Mouse (Mus musculus) kidney, embryonic 15.5 days (tissue): Measurements from ENCODE around the gene Nudt5. TPM values are rescaled to one million over a fixed set of nuclear protein-coding genes. Genes with fewer than 3 reads are reported as not detected.

Experiments
- ATAC-seq: fragments of 200-750 bp; cut with Nextera tagmentation; replicated peaks from 2 replicates; pipeline ENCODE4 v1.8.0; 2017; ENCODE audit warnings: moderate TSS enrichment; ENCODE audit not compliant: low FRiP score
- H3K27ac ChIP-seq: fragments of 300-500 bp; sonication (generic); 2 replicates; pipeline ENCODE4 v1.5.1; 2015; ENCODE audit warnings: mild to moderate bottlenecking, inconsistent platforms
- H3K27me3 ChIP-seq: fragments of 300-500 bp; sonication (generic); 2 replicates; pipeline ENCODE4 v1.6.1; 2015; ENCODE audit warnings: inconsistent platforms
- H3K36me3 ChIP-seq: fragments of 300-500 bp; sonication (generic); 2 replicates; pipeline ENCODE4 v1.6.1; 2015; ENCODE audit warnings: inconsistent platforms
- H3K4me1 ChIP-seq: fragments of 300-500 bp; sonication (generic); 2 replicates; pipeline ENCODE4 v1.6.1; 2015; ENCODE audit warnings: inconsistent platforms
- H3K4me2 ChIP-seq: fragments of 300-500 bp; sonication (generic); 2 replicates; pipeline ENCODE4 v1.6.1; 2015; ENCODE audit warnings: moderate library complexity, mild to moderate bottlenecking, inconsistent platforms
- H3K4me3 ChIP-seq: fragments of 300-500 bp; sonication (generic); replicated peaks from 2 replicates; pipeline ENCODE4 v1.5.1; 2015; ENCODE audit warnings: mild to moderate bottlenecking, inconsistent platforms
- H3K9ac ChIP-seq: fragments of 300-500 bp; sonication (generic); 2 replicates; pipeline ENCODE4 v1.6.1; 2015; ENCODE audit warnings: mild to moderate bottlenecking, inconsistent platforms
- H3K9me3 ChIP-seq: fragments of 300-500 bp; sonication (generic); replicated peaks from 2 replicates; pipeline ENCODE4 v1.6.1; 2016; ENCODE audit warnings: inconsistent platforms
- WGBS: fragments of 180-500 bp; shearing (Covaris S2); methylation state at CpG from one replicate; pipeline ENCODE4 v1.1.7; 2015; ENCODE audit warnings: mixed read lengths; 5-methylcytosine and 5-hydroxymethylcytosine counted together
- polyA plus RNA-seq: library from polyadenylated mRNA; unstranded; fragments of >200 nt; fragmentation: Nextera tagmentation; extraction: Ambion mirVana; gene quantifications from 2 replicates; pipeline ENCODE4 v1.2.1, GENCODE M21; 2015

Nudt5 gene
- polyA plus RNA-seq, 1 experiment from 2014 or later, result 77.5 TPM

DNA sequence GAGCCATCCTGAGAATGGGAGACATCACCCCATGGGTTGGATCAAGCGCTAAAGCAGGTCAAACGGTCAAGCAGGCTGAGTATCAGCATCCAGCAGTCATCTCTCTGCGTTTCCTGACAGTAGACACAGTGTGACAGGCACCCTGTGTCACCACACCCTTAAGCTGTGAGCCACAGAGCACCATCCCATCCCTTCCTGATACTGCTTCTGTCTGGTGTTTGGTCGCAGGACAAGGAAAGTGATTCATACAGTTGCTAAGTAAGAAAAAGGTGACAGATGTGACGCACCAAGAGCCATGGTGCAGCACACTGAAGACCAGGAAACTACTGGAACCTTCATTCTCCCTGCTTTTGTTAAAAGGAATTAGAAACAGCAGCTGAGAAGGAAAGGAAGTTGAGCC is 44.0 kb downstream of the Nudt5 start:
- Histone ChIP-seq H3K4me2 (no peak overlapping the region), H3K9ac (no peak overlapping the region), H3K36me3 (peaks cover 72% of the 10 kb centered on the region), H3K9me3 (no peaks in the 10 kb centered on the region), H3K27me3 (no peaks in the 10 kb centered on the region), H3K27ac (no peak overlapping the region), H3K4me1 (peaks cover 7% of the 10 kb centered on the region), H3K4me3 (no peak overlapping the region)
- ATAC-seq, result no peak
- 90% methylated on average over 5 of the region's 5 CpGs for WGBS

DNA sequence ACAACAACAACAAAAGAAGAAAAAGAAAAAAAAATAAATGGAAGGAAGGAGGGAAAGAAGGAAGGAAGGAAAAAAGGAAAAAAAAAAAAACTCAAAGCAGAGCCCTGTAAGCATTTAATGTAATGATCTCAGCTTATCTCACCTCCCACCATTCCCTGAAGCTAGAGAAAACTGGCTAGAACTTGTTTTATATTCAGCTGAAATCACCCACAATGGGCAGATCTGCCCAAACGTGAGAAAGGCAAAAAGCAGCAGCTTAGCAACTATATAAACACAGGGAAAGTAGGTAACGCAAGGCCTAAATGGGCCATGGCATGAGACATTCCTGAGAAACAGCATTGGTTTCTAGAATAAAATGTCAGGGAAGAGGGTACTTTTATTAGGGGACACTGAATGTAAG is 44.6 kb downstream of the Nudt5 start:
- Histone ChIP-seq H3K9ac (no peak overlapping the region), H3K27ac (no peak overlapping the region), H3K9me3 (no peaks in the 10 kb centered on the region), H3K27me3 (no peaks in the 10 kb centered on the region), H3K36me3 (peaks cover 68% of the 10 kb centered on the region), H3K4me2 (no peak overlapping the region), H3K4me3 (no peak overlapping the region), H3K4me1 (peaks cover 11% of the 10 kb centered on the region)
- no peak for ATAC-seq
- 75% methylated on average over 2 of the region's 2 CpGs for WGBS

GRCm38 (mm10) chr2:5894296-5894695 is 49.5 kb downstream of the Nudt5 start:
- Histone ChIP-seq H3K4me2 (peak overlapping the region; percentile 65), H3K36me3 (peaks cover 31% of the 10 kb centered on the region), H3K4me1 (peaks cover 11% of the 10 kb centered on the region), H3K4me3 (peak overlapping the region; percentile 83), H3K9me3 (no peaks in the 10 kb centered on the region), H3K27me3 (no peaks in the 10 kb centered on the region), H3K27ac (peak overlapping the region; percentile 90; the same call in 1 of the 2 replicates), H3K9ac (peak overlapping the region; percentile 92)
- WGBS, result 24% methylated on average over 11 of the region's 11 CpGs
- no peak for ATAC-seq

DNA sequence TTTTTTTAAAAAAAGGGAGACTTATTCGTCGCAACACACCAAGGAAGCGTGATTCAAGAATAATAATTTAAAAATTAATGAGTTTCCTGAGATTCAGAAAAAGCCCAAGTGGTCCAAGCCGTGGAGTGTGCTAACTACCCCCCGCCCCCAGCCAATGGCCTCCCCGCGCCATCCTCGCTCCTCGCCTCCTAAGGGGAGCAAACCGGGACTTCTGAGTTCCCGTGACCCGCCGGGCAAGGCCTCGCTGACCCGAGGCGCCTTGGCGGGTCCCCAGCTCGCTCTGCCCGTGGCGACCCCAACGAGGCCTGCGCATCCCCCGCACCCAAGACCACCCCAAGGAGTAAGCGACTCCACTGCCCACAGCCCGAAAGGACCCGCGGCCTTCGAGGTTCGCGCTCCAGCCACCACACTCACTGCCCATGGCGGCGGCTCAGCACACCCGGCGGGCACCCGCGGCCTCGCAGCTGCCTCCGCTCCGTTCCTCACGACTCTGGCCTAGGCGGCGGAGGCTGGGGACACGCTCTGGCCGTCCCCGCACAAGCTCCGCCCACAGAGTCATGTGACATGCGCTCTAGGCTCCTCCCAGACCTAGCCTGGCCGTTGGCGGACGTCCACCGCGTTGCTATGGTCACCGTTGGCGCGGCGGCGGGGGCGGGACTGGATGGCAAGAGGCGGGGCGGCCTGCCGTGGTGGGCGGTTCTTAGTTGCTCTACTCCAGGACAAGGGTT is 50.2 kb downstream of the Nudt5 start, which contains the start of gene Sec61a2:
TSS of gene Sec61a2 (minus strand) at position 590 of the 728 bp plus-strand sequence.
- Histone ChIP-seq H3K9me3 (no peaks in the 10 kb centered on the region), H3K4me3 (peak within 1 kb of the TSS; percentile 83), H3K4me2 (peak within 1 kb of the TSS; percentile 65), H3K4me1 (peaks cover 11% of the 10 kb centered on the region), H3K27me3 (no peaks in the 10 kb centered on the region), H3K36me3 (peaks cover 25% of the 10 kb centered on the region), H3K27ac (peak within 1 kb of the TSS; percentile 90), H3K9ac (peak within 1 kb of the TSS; percentile 92)
- WGBS, result under 1% methylated on average over 62 of the region's 62 CpGs
- peak; percentile 99 for ATAC-seq

DNA sequence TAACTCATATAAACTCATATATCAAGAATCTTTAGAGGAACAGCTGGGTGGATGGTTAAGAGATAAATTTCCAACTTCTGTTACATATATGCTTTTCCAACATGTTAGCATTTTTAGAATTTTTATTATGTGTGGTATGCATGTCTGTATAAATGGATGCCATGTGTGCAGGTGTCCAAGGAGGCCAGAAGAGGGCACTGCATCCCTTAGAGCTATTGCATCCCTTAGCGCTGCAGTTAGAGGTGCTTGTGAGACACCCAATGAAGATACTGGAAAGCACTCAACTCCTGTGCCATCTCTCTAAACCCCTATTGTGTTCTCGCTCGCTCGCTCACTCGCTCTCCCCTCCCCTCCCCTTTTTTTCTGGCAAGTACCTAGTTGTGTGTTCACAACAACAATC is 55.3 kb downstream of the Nudt5 start:
- 82% methylated on average over 5 of the region's 5 CpGs for WGBS
- no peaks in the 10 kb centered on the region for H3K27me3 ChIP-seq
- no peaks in the 10 kb centered on the region for H3K9me3 ChIP-seq
- no peak overlapping the region for H3K4me3 ChIP-seq
- no peaks in the 10 kb centered on the region for H3K4me1 ChIP-seq
- peaks cover 11% of the 10 kb centered on the region for H3K36me3 ChIP-seq
- no peak overlapping the region for H3K4me2 ChIP-seq
- no peak overlapping the region for H3K9ac ChIP-seq
- H3K27ac ChIP-seq, result no peak overlapping the region
- ATAC-seq, result no peak

- Histone ChIP-seq H3K4me1 (no peaks in the 10 kb centered on the region), H3K4me2 (no peak overlapping the region), H3K36me3 (peaks cover 5% of the 10 kb centered on the region; the same call in 1 of the 2 replicates), H3K9me3 (no peaks in the 10 kb centered on the region), H3K27me3 (no peaks in the 10 kb centered on the region), H3K27ac (no peak overlapping the region), H3K4me3 (no peak overlapping the region), H3K9ac (no peak overlapping the region)
- WGBS, result 40% methylated on average over 5 of the region's 5 CpGs
- no peak for ATAC-seq
These were observed 61.3 kb downstream of the Nudt5 start for GRCm38 (mm10) chr2:5906092-5906491.

DNA sequence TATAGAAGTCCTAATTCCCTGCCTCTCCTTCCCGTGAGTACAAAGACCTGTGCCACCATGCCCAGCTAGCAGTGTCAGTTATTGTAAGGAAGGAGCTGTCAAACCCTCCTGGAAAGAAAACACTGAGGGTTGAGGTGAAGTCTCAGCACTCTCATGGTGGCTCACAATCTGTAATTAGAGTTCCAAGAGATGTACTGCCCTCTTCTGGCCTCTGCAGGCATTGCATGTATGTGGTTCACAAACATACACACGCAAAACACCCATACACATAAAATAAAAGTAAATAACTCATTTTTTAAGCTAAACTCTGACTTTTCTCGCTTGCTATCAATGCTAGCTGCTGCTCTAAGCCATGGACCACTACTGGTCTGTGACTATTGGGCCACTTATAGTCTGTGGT is 61.8 kb downstream of the Nudt5 start:
- no peak overlapping the region for H3K4me2 ChIP-seq
- no peak overlapping the region for H3K9ac ChIP-seq
- peaks cover 5% of the 10 kb centered on the region; the same call in 1 of the 2 replicates for H3K36me3 ChIP-seq
- ATAC-seq, result no peak
- no peaks in the 10 kb centered on the region for H3K9me3 ChIP-seq
- WGBS, result 58% methylated on average over 3 of the region's 3 CpGs
- H3K27ac ChIP-seq, result no peak overlapping the region
- H3K27me3 ChIP-seq, result no peaks in the 10 kb centered on the region
- H3K4me3 ChIP-seq, result no peak overlapping the region
- H3K4me1 ChIP-seq, result no peaks in the 10 kb centered on the region

- H3K4me2 ChIP-seq, result no peak overlapping the region
- no peak overlapping the region for H3K27ac ChIP-seq
- 59% methylated on average over 16 of the region's 16 CpGs for WGBS
- H3K36me3 ChIP-seq, result 0 out of 2 replicates have a peak, but pooled peaks cover 4% of the 10 kb centered on the region
- no peaks in the 10 kb centered on the region for H3K27me3 ChIP-seq
- no peak for ATAC-seq
- no peak overlapping the region for H3K4me3 ChIP-seq
- H3K9me3 ChIP-seq, result no peaks in the 10 kb centered on the region
- no peak overlapping the region for H3K9ac ChIP-seq
- H3K4me1 ChIP-seq, result no peaks in the 10 kb centered on the region
These were observed 66.6 kb downstream of the Nudt5 start for GRCm38 (mm10) chr2:5911282-5911965.

Other genes with a start within 250 kb of the Nudt5 start
- 1.9 and 2.4 TPM in 2 replicates for gene Camk1d, start 130.5 kb upstream of the Nudt5 start, polyA plus RNA-seq
- gene Cdc123, start 145 bp downstream of the Nudt5 start, polyA plus RNA-seq, result 304 and 323 TPM in 2 replicates
- gene Gm13199, start 17.9 kb downstream of the Nudt5 start, polyA plus RNA-seq, result 1.8 and 2.4 TPM in 2 replicates
- gene Sec61a2, start 50.4 kb downstream of the Nudt5 start, polyA plus RNA-seq, result 88.7 and 99.8 TPM in 2 replicates
- gene Dhtkd1, start 97.8 kb downstream of the Nudt5 start, polyA plus RNA-seq, result 3.8 and 4.6 TPM in 2 replicates
- 10.7 and 11.5 TPM in 2 replicates for gene Upf2, start 106.5 kb downstream of the Nudt5 start, polyA plus RNA-seq